Mouse (Mus musculus): ENCODE data around the gene Chn1.

The Chn1 gene

DNA sequence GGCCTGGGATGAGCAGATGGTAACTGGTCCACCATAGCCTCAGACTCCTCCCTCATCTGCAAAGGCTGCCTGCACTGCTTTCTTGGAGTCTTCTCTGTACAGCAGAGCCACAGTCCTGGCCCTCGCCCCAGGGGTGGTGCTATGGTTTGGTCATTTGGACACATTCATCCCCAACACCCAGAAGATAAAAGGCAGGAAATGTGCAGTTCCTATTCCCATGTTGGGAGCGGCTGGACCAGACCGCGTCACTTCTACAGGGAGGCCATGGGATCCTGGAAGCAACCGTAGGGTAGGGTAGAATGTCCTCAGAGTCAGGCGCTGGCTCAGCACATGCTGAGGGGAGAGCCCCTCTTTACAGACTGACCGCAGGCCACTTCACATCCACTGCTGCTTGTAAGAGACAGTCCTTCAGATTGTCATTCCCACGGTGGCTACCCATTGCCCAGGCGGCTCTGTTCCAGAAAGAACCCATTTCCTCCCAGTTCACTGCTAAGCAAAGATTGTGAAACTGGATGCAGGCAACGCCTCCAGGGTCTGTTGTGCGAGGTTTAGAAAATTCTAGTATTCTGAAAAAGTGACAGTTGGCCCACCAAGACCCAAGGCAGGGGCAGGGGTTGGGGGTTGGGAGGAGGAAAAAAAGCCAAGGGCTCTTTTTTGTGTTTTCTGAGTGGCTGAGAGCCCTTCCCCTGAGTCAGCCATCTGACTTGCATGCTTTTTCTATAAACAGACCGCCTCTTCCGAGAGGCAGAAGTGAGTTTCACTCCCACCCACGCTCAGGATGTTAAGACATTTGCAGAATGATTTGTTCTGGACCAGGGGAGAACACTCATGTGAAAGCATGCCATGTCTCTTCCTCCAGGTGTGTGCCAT, 182.7 kb downstream of the Chn1 start:
- no peak for DNase-seq (ENCODE audit: extremely low spot score)

DNA sequence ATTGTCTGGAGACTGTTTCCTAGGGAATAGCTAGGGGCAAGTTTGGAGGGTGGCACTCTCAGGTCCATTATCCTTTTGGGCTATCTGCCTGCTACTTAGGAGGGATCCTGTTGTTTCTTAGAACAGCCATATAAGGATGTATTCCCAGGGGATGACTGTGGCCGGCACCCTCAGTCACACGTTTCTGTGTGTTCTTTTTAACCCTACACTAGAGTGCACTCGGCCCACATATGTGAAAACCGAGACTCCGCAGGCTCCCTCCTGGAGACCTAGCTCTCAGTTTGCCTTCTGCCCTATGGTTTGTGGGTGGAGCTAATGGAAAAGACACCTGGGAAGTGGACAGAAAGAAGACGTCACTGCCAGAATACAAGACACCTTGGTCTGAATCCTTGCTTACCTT, 183.9 kb downstream of the Chn1 start:
- DNase-seq (ENCODE audit: extremely low spot score): no peak

DNA sequence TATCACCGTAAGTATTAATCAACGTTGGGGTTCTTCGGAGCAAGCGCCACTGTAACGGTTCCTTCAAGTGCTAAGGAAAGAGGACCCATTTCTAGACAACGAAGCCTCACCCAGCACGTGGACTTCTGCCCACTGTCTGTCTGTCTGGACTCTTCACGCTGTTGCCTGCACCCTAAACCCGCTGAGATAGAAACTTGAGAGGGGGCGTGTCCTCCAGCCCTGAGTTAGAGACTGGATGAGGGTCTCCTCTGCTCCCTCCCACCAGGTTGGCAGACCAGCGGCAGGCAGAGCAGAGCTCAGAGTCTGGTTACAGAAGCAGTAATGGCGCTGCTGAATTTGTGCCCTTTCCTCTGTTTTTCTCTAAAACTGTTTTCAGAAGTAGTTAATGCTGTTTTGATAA, 185.0 kb downstream of the Chn1 start:
- DNase-seq (ENCODE audit: extremely low spot score): peak; percentile 64

DNA sequence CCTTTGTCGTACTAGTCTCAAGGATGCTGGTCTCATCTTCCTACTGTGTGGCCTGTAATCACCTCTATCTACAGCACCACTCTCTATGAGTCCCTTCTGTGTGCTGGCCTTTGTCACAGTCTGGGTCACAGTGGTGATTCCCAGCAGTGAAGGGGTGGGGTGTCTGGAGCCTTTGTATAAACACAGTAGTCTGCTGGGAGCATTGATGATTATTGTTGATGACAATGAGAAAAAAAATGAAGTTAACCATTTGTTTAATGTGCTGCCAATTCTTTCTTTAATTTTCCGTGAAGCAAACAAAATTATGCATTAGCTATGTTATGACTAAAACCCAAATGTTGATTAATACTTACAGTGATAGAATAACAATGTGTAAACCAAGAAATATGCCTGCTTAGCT, 186.2 kb downstream of the Chn1 start:
- no peak for DNase-seq (ENCODE audit: extremely low spot score)

DNA sequence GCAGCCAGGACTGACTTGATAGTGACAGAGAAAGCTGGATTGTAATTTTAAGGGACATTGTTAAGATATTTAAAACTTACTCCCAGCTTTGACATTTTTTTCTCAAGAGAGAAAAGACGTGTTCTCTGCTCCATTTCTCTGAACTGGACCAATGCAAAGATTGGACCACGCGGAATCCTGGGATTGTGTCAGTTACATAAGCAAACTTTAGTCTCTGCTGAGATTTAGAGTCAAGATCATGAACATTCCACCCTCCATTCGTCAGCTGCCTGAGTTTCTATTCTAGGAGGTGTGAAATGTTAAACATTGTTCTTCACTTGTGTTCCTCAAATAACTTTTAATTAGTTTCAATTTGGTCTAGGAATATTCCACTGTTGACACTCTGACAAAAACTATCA, 188.0 kb downstream of the Chn1 start:
- no peak for DNase-seq (ENCODE audit: extremely low spot score)

DNA sequence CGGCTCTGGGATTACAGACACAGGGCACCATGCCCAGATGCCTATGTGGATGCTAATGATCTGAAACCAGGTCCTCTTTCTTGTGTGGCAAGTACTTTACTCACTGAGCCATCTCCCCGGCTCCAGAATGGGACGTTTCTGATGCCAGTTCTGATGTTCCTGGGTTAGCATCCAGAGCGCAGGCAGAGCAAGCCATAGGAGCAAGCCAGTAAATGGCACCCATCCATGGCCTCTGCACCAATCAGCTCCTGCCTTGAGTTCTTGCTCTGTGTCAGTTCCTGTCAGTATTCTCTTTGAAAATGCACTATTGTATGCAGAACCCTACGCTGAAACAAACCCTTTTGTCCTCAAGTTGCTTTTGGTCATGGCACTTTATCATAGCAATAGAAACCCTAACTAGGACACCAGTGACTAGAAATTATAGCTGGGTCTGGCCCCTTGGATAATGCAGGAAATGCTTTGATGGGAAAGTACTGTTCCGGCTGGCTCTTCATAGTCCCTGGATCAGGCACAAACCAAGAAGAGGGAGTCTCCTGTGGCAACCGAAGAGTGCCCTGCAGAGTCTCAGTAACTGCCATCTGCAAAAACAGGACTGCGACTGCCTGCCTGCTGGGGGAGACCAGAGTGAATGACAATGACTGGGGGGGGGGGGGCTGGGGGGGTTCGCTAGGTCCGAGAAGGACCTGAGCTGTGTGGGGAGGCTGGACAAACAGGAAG, 188.6 kb downstream of the Chn1 start:
- no peak for DNase-seq (ENCODE audit: extremely low spot score)

DNA sequence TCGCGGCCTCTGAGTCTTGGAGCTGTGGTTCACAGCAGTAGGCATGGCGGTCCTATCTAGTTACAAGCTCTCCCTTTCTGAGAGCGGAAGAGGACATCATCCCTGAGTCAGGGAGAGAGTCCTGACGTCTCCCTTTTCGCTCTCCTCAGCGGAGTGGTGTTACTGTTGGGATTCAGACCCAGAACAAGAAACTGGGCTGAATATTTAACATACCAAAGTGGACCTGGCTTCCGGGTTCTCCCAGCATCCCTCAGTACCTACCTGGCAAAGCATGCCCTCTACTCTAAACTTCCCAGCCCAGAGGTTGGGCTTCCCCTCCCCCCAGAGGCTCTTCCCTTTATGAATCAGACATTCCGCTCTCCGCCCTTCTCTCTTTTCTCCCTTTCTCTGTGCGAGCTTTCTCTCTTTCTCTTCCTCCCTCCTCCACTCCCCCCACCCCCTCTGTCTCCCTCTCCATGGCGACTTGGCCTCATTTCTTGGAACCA, 189.8 kb downstream of the Chn1 start:
- DNase-seq (ENCODE audit: extremely low spot score): no peak

DNA sequence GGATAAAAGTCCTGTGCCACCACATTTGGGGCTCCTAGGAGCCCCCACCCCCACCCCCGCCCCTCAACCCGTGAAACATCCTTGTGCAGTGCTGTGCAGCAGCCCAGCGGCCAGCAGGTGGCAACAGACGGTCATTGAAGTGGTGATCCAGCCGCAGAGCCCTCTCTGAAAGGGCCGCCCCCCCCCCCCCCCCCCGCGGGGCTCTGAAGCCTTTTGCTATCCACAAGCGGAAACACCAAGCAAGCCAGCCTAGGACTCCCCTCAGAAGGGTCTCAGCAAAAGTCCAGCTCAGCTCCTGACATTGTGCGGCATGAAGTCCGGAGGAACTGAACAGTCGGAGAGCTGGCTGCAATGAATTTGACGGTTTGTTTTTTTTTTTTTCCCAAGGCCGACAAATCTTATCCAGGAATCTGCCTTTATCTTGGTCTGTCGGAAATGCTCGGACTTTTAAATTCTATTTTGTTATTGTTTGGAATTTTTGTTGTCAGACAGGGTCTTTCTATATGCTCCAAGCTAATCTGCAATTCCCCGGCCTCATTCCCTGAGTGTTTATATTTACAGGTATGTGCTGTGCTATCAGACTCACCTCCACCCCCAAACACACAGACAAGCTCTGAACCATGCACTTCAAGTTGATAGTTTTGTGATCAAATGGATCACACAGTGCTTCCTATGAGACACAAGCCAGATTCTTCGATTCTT, 190.3 kb downstream of the Chn1 start:
- DNase-seq (ENCODE audit: extremely low spot score): peak; percentile 85

DNA sequence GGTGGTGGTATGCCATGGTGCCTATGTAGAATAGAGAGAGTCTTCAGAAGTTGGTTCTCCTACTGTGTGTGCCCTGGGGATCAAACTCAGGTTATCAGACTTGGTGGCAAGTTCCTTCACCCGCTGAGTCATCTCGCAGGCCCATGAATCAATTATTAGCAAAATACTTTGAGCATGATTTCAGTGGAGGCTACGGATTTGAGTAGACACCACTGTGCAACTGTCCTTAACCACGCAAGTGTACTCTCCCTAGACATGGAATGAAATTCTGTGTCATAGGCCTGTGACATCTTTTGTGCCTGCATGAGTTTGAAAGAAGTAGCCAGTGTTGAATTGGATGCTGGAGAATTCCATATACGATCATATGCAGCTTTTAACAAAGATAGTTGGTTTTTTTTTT, 194.4 kb downstream of the Chn1 start:
- no peak for DNase-seq (ENCODE audit: extremely low spot score)

DNA sequence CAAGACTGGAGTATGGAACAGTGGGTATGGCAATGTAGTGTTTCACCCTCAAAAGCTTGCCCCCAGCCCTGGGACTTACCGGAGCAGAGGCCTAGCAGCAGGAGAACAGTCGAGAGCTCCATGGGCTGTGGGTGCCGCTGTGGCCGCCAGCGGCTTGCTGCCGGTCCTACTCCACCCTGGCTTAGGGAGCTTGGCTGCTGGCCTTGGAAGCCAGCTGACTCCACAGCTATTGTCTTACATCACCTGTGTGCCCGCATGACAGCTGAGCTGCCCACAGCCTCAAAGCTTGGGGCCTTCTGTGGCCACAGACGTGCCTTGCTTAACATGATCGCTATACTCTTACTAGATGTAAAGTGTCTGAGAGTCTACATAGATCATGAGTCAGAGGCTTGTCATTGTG, 195.0 kb downstream of the Chn1 start, which contains the start of gene Chrna1:
TSS of gene Chrna1 (minus strand) at position 173 of the 400 bp plus-strand sequence.
- no peak for DNase-seq (ENCODE audit: extremely low spot score)

DNA sequence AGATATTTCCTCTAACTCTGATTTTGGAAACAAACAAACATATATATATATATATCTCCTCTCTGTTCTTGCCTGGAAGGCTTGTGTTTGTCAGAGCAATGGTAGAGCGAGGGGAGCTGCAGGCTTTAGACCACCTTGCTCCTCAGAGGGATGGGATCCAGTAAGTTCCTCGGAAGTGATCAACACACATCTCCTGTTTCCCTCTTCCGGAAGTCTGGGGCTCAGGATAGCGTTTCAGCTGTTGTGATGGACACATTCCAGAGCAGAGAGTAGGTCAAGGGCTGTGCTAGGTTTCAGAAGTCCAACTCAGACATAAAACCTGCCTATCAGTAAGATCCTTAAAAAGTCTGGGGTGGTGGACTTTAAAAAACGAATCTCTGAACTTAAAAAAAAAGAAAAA, 196.0 kb downstream of the Chn1 start:
- no peak for DNase-seq (ENCODE audit: extremely low spot score)

DNA sequence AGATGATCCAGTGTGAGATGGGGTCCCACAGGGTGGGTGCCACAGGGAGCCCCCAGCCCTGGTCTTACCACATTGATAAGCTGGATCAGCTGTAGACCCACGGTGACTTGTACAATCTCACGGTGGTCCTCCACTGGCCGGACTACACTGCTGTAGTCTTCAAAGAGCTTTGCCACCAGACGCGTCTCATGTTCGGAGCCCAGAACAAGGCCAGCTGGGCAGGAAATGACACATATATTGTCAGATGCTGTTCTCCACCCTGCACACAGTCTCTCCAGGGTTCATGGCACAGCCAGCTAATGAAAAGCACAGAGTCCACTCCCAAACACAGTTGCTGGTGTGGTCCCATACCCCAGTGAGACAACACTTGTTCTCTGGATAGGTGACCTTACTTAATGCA, 200.7 kb downstream of the Chn1 start:
- DNase-seq (ENCODE audit: extremely low spot score): no peak

DNA sequence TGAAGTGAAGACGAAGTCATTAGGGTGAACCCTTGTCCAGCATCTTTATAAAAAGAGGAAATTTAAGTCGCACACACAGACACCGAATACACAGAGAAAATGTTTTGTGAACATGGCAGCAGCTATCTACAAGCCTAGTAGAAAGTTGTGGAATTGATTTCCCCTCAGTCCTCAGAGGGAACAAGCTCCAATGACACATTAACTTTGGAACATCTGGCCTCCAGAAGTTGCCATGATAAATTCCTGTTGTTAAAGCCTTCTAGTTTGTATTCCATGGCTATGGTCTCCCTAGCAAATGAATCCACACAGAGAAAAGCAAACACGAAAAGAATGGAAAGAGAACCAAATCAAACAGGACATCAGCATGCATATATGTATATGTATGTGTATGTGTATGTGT, 201.6 kb downstream of the Chn1 start:
- no peak for DNase-seq (ENCODE audit: extremely low spot score)

DNA sequence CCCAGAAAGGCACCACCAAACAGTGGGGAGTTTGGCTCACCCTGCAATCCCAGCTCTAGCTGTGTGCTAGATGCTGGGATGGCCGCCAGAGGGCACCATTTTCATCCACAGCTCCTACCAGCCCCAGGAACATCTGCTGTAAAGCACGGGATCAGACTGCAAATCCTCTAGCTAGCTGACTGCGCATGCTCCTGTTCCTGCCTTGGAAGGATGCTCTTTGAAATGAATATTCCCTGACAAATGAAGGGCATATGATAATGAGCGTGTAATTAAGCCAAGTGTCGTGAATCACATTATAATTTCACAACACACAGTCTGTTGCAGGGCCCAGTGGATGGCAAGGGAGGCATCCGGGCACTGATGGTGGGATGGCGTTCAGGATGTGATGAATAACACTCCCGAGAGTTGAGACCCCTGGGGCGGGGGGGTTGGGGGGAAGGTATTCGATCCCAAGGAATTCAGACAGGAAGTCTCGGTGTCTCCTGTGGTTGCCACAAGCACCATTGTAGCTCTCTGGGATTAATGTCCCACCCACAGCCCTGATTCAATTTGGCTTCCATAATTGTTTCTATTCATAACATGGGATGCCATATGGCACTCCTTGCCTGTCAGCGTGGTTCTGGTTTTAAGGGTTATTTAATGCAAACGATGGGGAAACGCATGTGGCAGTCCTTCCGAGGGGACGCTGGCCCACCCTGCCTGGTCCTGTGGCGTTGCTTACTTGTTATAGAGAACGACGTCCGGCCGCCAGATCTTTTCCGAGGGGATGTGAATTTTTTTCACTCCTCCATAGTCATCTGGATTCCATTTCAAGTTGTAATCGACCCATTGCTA, 202.4 kb downstream of the Chn1 start:
- DNase-seq (ENCODE audit: extremely low spot score): peak; percentile 80

DNA sequence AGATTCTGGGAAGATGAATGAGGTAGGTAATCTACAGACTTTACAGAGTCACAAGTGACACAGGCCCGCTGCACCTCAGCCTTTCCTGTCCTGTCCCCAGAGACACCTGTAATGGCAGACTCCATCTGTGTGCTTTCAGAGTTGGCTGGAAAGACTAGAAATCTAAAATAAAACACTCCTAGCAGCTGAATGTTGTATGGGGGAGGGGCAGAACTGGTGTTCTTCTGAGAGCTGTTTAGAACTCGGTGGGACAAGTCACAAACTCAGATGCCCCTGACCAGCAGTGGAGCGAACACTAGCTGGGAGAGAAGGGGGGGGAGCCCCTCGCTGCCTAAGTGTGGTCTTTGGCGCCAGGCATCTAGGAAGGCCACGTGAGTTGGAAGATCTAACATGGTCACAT, 203.2 kb downstream of the Chn1 start:
- no peak for DNase-seq (ENCODE audit: extremely low spot score)

DNA sequence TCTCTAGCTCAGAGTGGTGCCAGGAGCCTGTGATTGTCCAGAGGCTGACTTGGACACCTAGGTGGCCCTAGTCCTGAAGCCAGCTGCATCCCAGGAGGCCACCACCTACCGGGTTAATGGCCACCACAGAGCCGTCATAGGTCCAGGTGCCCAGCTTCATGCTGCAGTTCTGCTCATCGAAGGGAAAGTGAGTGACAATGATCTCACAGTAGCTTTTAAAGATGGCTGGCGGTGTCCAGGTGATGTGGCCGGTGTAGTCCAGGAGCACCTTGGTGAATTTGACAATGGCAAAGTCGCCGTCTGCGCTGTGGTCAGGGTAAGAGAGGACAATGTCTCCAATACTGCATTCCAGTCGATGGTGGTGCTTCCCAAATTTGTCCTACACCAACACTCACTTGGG, 203.8 kb downstream of the Chn1 start:
- no peak for DNase-seq (ENCODE audit: extremely low spot score)

DNA sequence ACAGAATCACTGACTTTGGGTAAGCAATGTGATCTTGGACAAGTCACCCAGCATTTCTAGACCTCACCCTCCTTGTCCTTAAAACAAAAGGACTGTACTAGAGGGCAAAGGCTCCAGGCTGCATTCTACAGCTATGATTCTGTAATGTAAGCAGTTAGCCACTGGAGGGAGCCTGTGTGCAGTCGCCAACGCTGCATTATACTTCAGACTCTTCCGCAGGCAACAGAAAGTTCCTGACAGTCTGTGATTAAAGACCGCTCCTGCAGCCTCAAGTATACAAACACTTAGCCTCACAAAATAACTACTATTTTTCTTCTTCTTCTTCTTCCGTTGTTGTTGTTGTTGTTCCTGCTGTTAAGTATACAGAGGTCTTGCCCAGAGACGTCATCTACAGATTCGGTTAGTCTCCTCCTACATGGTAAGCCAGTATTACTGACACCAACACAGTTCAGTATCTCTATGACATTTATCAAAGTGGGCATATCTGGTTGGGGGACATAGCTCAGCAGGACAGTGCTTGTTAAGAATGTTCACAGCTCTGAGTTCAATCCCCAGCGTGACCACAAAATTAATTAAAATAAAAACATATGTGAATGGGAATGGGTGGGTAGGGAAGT, 208.0 kb downstream of the Chn1 start:
- DNase-seq (ENCODE audit: extremely low spot score): peak; percentile 59

DNA sequence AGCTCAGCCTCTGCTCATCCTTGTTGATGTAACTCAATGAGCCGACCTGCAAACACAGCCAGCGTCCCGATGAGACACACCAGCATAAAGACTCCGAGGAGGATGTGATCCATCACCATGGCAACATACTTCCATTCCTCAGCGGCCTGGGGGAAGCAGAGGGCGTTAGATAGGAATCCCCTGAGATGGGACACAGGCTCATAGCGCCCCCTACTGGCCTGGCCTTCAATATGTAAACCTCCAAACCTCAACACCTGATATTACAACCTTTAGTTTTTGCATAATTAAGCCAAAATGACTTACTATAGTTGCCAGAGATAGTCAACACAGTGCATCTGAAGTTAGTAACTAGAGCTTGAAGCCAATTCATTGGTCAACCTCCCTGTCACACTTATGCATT, 209.0 kb downstream of the Chn1 start:
- DNase-seq (ENCODE audit: extremely low spot score): peak; percentile 42

DNA sequence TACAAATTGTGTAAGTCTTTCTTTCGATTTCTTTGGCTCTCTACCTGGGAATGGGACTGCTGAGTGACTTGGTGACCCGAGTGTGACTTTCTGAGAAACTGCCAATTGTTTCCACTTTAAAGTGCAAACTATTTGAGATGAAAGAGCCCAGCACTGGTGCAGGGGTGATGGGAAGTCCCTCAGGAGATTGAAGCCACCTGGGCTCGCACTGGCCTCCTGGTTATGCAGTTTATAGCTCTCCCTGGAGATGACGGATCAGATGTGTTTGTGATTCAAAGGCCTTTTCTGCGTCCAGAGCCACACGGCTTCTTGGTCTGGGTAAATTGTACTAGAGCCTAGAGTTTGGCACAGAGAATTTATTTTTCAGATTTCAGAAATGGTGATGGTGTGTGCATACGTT, 211.5 kb downstream of the Chn1 start:
- DNase-seq (ENCODE audit: extremely low spot score): no peak

DNA sequence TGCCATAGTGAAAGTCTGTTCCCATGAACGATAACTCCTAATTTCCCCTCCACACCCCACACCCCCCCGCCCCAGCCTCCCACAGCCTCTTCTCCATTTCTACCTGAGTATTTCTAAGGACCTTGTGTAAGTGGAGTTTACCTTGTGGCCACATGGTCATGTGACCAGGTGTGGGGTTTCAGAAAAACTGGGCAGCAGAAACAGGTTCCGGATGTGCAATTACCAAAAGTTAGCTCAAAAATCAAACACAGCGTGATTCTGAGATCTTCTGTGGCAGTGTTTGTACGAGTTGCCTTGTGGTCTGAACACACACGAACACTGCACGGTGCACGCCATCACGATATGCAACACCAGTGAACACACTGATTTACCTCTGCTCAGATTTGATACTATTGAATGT, 212.5 kb downstream of the Chn1 start:
- no peak for DNase-seq (ENCODE audit: extremely low spot score)

DNA sequence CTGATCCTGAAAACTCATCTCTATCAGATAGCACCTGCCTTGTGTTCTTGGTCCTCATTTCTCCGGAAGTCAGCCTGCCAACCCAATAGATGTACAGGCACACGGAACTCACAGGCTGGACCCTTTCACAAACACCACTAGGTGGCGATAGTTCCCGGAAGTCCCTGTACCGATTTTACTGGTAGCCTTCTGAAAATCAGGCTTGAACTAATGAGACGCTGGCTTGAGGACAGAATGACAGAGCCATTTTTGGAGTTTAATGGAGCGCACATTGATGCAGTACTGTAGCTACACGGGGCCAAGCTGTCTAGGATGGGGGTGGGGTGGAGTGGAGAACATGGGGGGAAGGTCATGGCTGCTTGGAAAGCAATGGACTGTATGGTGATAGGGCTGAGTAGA, 213.5 kb downstream of the Chn1 start:
- peak; percentile 68 for DNase-seq (ENCODE audit: extremely low spot score)
